Mouse (Mus musculus) limb, embryonic 14.5 days (tissue): ENCODE data around the gene Ypel3. TPM values are rescaled to one million over a fixed set of nuclear protein-coding genes. Genes with fewer than 3 reads are reported as not detected.

ENCODE experiments used
- ATAC-seq: fragments of 200-750 bp; cut with Nextera tagmentation; 2 replicates; pipeline ENCODE4 v1.8.0; 2017; ENCODE audit warnings: low read depth, moderate number of reproducible peaks, moderate TSS enrichment; ENCODE audit not compliant: low FRiP score
- DNase-seq: peaks from one replicate; pipeline ENCODE4 v3.0.0-alpha.2; 2015; ENCODE audit warnings: low spot score
- H3K27ac ChIP-seq: fragments of 300-500 bp; sonication (generic); replicated peaks from 2 replicates; pipeline ENCODE4 v1.5.1; 2014; ENCODE audit warnings: low read depth, mild to moderate bottlenecking, low read length, moderate library complexity, mixed read lengths
- H3K27me3 ChIP-seq: fragments of 300-500 bp; sonication (generic); 2 replicates; pipeline ENCODE4 v1.6.1; 2014; ENCODE audit warnings: low read length, mixed read lengths; ENCODE audit not compliant: control insufficient read depth, insufficient read depth
- H3K36me3 ChIP-seq: fragments of 300-500 bp; sonication (generic); 2 replicates; pipeline ENCODE4 v1.6.1; 2014; ENCODE audit warnings: mild to moderate bottlenecking, low read length, moderate library complexity, mixed read lengths; ENCODE audit not compliant: control insufficient read depth, insufficient read depth
- H3K4me1 ChIP-seq: fragments of 300-500 bp; sonication (generic); 2 replicates; pipeline ENCODE4 v1.6.1; 2014; ENCODE audit warnings: antibody characterized with exemption, low read length, mixed read lengths; ENCODE audit not compliant: control insufficient read depth, insufficient read depth
- H3K4me2 ChIP-seq: fragments of 300-500 bp; sonication (generic); replicated peaks from 2 replicates; pipeline ENCODE4 v1.6.1; 2014; ENCODE audit warnings: low read depth, mild to moderate bottlenecking, low read length, moderate library complexity; ENCODE audit not compliant: severe bottlenecking
- H3K4me3 ChIP-seq: fragments of 300-500 bp; sonication (generic); replicated peaks from 2 replicates; pipeline ENCODE4 v1.5.1; 2014; ENCODE audit warnings: low read length
- H3K9ac ChIP-seq: fragments of 300-500 bp; sonication (generic); 2 replicates; pipeline ENCODE4 v1.6.1; 2014; ENCODE audit warnings: mild to moderate bottlenecking, low read depth, low read length, moderate library complexity; ENCODE audit not compliant: severe bottlenecking
- H3K9me3 ChIP-seq: fragments of 300-500 bp; sonication (generic); 2 replicates; pipeline ENCODE4 v1.6.1; 2016; ENCODE audit warnings: low read length; ENCODE audit not compliant: control insufficient read depth
- POLR2A ChIP-seq: fragments of 200-500 bp; IDR thresholded peaks from 2 replicates; pipeline ENCODE4 v1.8.0; 2012; ENCODE audit warnings: inconsistent platforms, mild to moderate bottlenecking, moderate library complexity, borderline replicate concordance; ENCODE audit not compliant: insufficient read depth, insufficient read length; ENCODE audit errors: extremely low read depth
- WGBS: fragments of 180-500 bp; shearing (Covaris S2); extraction: QIAGEN DNeasy Blood & Tissue Kit; methylation state at CpG from one replicate; pipeline ENCODE4 v1.1.7; 2014; 5-methylcytosine and 5-hydroxymethylcytosine counted together
- polyA plus RNA-seq, 2 experiments: library from polyadenylated mRNA; depleted of rRNA in 1 of 2; stranded (reverse) in 1 of 2; unstranded in 1 of 2; fragments of >200 nt; fragmentation: Nextera tagmentation in 1 of 2; extraction: Ambion mirVana in 1 of 2; gene quantifications; 2 replicates each; pipeline versions ENCODE4 v1.2.1 to v1.2.3; 2012 to 2014

The Ypel3 gene
- polyA plus RNA-seq, 2 experiments: 131 to 144 TPM

DNA sequence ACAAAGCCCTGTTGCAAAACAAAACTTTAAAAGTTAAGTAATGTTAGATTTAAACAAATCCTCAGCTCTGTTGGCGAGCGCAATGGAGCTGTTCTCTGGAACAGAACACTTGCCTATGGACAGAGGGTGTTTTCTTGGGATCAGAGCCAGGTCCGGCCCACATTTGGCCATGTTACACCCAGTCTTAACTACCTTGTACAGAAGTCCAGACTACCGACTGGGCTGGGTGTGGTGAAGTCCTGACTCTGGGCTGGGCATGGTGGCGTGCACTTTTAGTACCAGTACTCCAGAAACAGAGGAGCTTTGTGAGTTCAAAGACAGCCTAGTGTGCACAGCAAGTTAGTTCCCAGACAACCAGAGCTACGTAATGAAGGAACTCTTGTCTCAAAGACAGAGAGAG, 30.2 kb downstream of the Ypel3 start:
- Histone ChIP-seq H3K4me3 (no peak overlapping the region), H3K9me3 (no peaks in the 10 kb centered on the region), H3K27me3 (no peaks in the 10 kb centered on the region), H3K9ac (no peak overlapping the region), H3K4me1 (peaks cover 14% of the 10 kb centered on the region), H3K27ac (no peak overlapping the region), H3K36me3 (peaks cover 18% of the 10 kb centered on the region; the same call in 1 of the 2 replicates), H3K4me2 (no peak overlapping the region)
- 71% methylated on average over 6 of the region's 6 CpGs for WGBS
- DNase-seq: no peak
- ATAC-seq: no peak
- TF ChIP-seq POLR2A: no peak

DNA sequence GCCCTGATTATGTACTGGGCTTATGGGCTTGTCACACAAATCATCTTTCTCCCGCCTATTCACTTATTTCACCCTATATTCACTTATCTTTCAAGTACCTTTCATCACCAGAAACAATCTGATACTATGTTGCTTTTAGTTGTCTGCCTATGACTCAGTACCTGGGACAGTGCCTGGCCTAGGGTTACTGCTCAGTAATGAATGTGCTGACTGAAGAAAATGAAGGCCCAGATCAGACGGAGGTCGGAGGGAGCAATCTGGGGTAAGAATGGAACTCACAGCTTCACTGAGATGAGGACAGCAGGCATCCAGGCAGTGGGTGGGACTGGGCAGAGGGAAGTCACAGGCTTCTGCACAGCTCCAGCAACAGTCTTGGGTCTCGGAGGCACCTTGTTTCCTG, 30.6 kb downstream of the Ypel3 start:
- H3K4me1 ChIP-seq: peaks cover 14% of the 10 kb centered on the region
- WGBS: 78% methylated on average over 4 of the region's 4 CpGs
- DNase-seq: no peak
- no peaks in the 10 kb centered on the region for H3K9me3 ChIP-seq
- H3K36me3 ChIP-seq: peaks cover 16% of the 10 kb centered on the region; the same call in 1 of the 2 replicates
- H3K4me3 ChIP-seq: no peak overlapping the region
- peak overlapping the region; percentile 78 for H3K4me2 ChIP-seq
- H3K27ac ChIP-seq: peak overlapping the region; percentile 26; the same call in 1 of the 2 replicates
- peak overlapping the region; percentile 74; the same call in 1 of the 2 replicates for H3K9ac ChIP-seq
- no peaks in the 10 kb centered on the region for H3K27me3 ChIP-seq
- TF ChIP-seq POLR2A: no peak
- no peak for ATAC-seq

DNA sequence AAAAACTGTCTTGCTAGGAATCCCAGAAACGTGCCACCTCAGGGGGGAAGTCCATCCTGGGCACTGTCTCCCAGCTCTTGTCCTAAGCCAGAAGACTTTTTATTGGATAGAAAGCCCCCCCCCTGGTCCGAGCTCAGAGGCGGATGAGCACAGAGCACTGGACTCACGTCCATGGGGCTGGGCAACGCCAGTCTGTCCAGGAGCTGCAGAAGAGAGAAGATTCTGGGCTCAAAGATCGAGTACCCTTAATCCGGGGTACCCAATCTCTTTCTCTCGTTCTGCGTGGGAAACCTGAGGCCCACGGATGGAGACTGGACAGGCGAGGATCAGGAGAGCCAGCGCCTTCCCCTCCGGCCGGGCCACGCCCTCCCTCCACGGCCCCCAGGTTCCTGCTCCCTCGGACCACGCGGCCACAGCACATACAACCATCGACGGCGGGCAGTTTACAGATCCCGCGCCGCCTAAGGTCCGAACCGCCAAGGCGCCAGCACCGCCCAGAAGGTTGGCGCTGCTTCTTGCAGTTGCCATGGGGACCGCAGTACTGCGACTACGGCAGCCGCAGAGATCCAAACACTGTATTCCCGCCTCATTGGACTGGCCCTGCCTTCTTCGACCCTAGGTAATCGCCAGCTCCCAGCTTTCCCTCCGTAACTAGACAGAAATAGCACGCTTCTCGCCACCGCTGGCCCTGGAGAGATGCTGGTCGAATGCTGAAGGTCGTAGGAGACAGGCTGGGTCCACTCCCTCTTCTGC, 32.1 kb downstream of the Ypel3 start:
- Histone ChIP-seq H3K4me3 (peak overlapping the region; percentile 59), H3K27ac (peak overlapping the region; percentile 45), H3K4me1 (peaks cover 14% of the 10 kb centered on the region), H3K9ac (peak overlapping the region; percentile 74), H3K4me2 (peak overlapping the region; percentile 78), H3K36me3 (peaks cover 5% of the 10 kb centered on the region; the same call in 1 of the 2 replicates), H3K9me3 (no peaks in the 10 kb centered on the region), H3K27me3 (no peaks in the 10 kb centered on the region)
- DNase-seq: peak; percentile 93
- WGBS: under 1% methylated on average over 40 of the region's 43 CpGs
- peak; percentile 96 for ATAC-seq
- 0 out of 2 replicates have a peak, but pooled peaks have one; percentile 17 for TF ChIP-seq POLR2A

DNA sequence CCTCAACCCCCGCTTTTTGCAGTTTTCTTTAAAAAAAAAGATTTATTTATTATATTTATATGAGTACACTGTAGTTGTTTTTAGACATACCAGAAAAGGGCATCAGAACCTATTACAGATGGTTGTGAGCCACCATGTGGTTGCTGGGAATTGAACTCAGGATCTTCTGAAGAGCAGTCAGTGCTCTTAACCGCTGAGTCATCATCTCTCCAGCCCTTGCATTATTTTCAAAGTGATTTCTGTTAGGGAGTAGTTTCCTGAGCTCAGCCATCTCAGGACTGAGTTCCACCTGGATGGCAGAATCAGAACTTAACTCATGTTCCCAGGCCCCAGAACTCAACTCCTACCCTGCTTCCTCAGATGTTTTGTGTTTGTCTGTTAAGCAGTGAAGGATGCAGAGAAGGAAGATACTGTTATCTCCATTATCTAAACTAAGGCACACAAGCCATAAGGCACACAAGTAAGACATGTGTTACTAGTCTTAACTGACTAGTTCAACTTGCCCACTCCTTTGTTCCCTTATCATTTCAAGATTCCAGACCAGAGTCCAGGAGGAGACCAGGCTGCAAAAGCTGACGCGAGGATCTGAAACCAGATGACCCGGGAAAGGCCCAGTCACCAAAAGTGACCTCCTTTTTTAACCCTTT, 33.1 kb downstream of the Ypel3 start:
- H3K4me2 ChIP-seq: peak overlapping the region; percentile 78
- H3K27me3 ChIP-seq: no peaks in the 10 kb centered on the region
- H3K9ac ChIP-seq: peak overlapping the region; percentile 74; the same call in 1 of the 2 replicates
- 60% methylated on average over 5 of the region's 5 CpGs for WGBS
- H3K4me1 ChIP-seq: peaks cover 14% of the 10 kb centered on the region
- no peaks in the 10 kb centered on the region for H3K36me3 ChIP-seq
- DNase-seq (no peak), ATAC-seq (no peak)
- TF ChIP-seq POLR2A: no peak
- no peak overlapping the region for H3K27ac ChIP-seq
- peak overlapping the region; percentile 59 for H3K4me3 ChIP-seq
- no peaks in the 10 kb centered on the region for H3K9me3 ChIP-seq

DNA sequence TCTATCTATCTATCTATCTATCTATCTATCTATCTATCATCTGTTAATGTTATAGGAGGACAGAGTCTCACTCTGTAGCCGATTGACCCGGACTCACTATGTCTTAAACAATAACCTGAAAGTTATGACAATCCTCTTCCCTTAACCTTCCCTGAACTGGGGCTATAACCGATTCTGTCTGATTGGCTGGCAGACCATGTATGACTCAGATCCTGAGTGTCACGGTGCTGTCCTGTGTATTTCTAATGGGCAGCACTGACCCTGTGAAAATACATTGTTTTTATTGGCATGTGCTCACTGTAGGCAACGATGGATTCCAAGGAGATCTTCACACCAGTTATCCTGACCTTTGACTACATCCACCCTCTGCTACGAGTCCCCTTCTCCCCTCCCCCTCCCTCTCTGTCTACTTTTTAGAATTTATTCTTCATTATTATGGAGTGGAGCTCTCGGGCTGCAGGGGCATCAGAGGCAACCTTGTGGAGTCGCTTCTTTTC, 39.0 kb downstream of the Ypel3 start:
- H3K4me2 ChIP-seq: no peak overlapping the region

More for the DNA sequence above, 39.0 kb downstream of the Ypel3 start:
- Histone ChIP-seq H3K9ac (no peak overlapping the region), H3K9me3 (no peaks in the 10 kb centered on the region), H3K4me3 (no peak overlapping the region), H3K27ac (no peak overlapping the region), H3K36me3 (no peaks in the 10 kb centered on the region), H3K27me3 (no peaks in the 10 kb centered on the region), H3K4me1 (no peaks in the 10 kb centered on the region)
- DNase-seq (no peak), ATAC-seq (no peak)
- WGBS: 64% methylated on average over 8 of the region's 8 CpGs
- TF ChIP-seq POLR2A: no peak
